Mouse (Mus musculus): ENCODE results near the gene Hagh. TPM values are rescaled to one million over a fixed set of nuclear protein-coding genes. Genes with fewer than 3 reads are reported as not detected.
A peak's percentile ranks its signal among the peaks of the same experiment; 100 is the strongest.

Gene Hagh
- polyA plus RNA-seq, 1 experiment, result 92.4 TPM

- Histone ChIP-seq H3K4me1 (ENCODE audit: control insufficient read depth, insufficient read depth, low read length) (no peaks in the 10 kb centered on the region), H3K27ac (ENCODE audit: control insufficient read depth, insufficient read depth, low read depth, low read length, poor library complexity) (no peak overlapping the region), H3K4me3 (replicated peaks; ENCODE audit: control insufficient read depth, low read depth, low read length) (no peak overlapping the region)
- TF ChIP-seq CTCF (IDR thresholded peaks at IDR 0.05; ENCODE audit: control insufficient read depth, insufficient read depth, low read length) (no peak), POLR2A (IDR thresholded peaks at IDR 0.05; ENCODE audit: borderline replicate concordance, control insufficient read depth, low read depth, low read length) (no peak)
- WGBS, result 95% methylated on average over 10 of the region's 10 CpGs
These were observed 28.0 kb downstream of the Hagh start for GRCm38 (mm10) chr17:24867914-24868313.

GRCm38 (mm10) chr17:24873695-24874404, 33.9 kb downstream of the Hagh start:
- 53% methylated on average over 4 of the region's 4 CpGs for WGBS
- no peak for TF ChIP-seq POLR2A (IDR thresholded peaks at IDR 0.05; ENCODE audit: borderline replicate concordance, control insufficient read depth, low read depth, low read length)
- TF ChIP-seq CTCF (IDR thresholded peaks at IDR 0.05; ENCODE audit: control insufficient read depth, insufficient read depth, low read length), result no peak
- Histone ChIP-seq H3K4me1 (ENCODE audit: control insufficient read depth, insufficient read depth, low read length) (no peaks in the 10 kb centered on the region), H3K27ac (ENCODE audit: control insufficient read depth, insufficient read depth, low read depth, low read length, poor library complexity) (no peak overlapping the region), H3K4me3 (replicated peaks; ENCODE audit: control insufficient read depth, low read depth, low read length) (no peak overlapping the region)

GRCm38 (mm10) chr17:24874405-24874745, 34.4 kb downstream of the Hagh start:
- no peak overlapping the region for H3K27ac ChIP-seq (ENCODE audit: control insufficient read depth, insufficient read depth, low read depth, low read length, poor library complexity)
- TF ChIP-seq POLR2A (IDR thresholded peaks at IDR 0.05; ENCODE audit: borderline replicate concordance, control insufficient read depth, low read depth, low read length), result no peak
- TF ChIP-seq CTCF (IDR thresholded peaks at IDR 0.05; ENCODE audit: control insufficient read depth, insufficient read depth, low read length), result no peak
- 33% methylated on average over 1 of the region's 1 CpGs for WGBS
- no peak overlapping the region for H3K4me3 ChIP-seq (replicated peaks; ENCODE audit: control insufficient read depth, low read depth, low read length)
- H3K4me1 ChIP-seq (ENCODE audit: control insufficient read depth, insufficient read depth, low read length), result no peaks in the 10 kb centered on the region

- no peak for TF ChIP-seq POLR2A (IDR thresholded peaks at IDR 0.05; ENCODE audit: borderline replicate concordance, control insufficient read depth, low read depth, low read length)
- no peak for TF ChIP-seq CTCF (IDR thresholded peaks at IDR 0.05; ENCODE audit: control insufficient read depth, insufficient read depth, low read length)
- no peak overlapping the region for H3K4me3 ChIP-seq (replicated peaks; ENCODE audit: control insufficient read depth, low read depth, low read length)
- WGBS, result 82% methylated on average over 8 of the region's 8 CpGs
These were observed 35.0 kb downstream of the Hagh start for GRCm38 (mm10) chr17:24874989-24875388.

GRCm38 (mm10) chr17:24877336-24878116, 37.6 kb downstream of the Hagh start:
- no peak overlapping the region for H3K27ac ChIP-seq (ENCODE audit: control insufficient read depth, insufficient read depth, low read depth, low read length, poor library complexity)
- 73% methylated on average over 10 of the region's 10 CpGs for WGBS
- TF ChIP-seq CTCF (IDR thresholded peaks at IDR 0.05; ENCODE audit: control insufficient read depth, insufficient read depth, low read length) (no peak), POLR2A (IDR thresholded peaks at IDR 0.05; ENCODE audit: borderline replicate concordance, control insufficient read depth, low read depth, low read length) (no peak)

More at GRCm38 (mm10) chr17:24874989-24875388, 35.0 kb downstream of the Hagh start:
- H3K4me1 ChIP-seq (ENCODE audit: control insufficient read depth, insufficient read depth, low read length), result no peaks in the 10 kb centered on the region; the same call in 1 of the 2 replicates
- H3K27ac ChIP-seq (ENCODE audit: control insufficient read depth, insufficient read depth, low read depth, low read length, poor library complexity), result no peak overlapping the region

GRCm38 (mm10) chr17:24878117-24878397, 38.1 kb downstream of the Hagh start:
- 61% methylated on average over 5 of the region's 5 CpGs for WGBS
- TF ChIP-seq CTCF (IDR thresholded peaks at IDR 0.05; ENCODE audit: control insufficient read depth, insufficient read depth, low read length) (no peak), POLR2A (IDR thresholded peaks at IDR 0.05; ENCODE audit: borderline replicate concordance, control insufficient read depth, low read depth, low read length) (no peak)
- no peaks in the 10 kb centered on the region; the same call in 1 of the 2 replicates for H3K4me1 ChIP-seq (ENCODE audit: control insufficient read depth, insufficient read depth, low read length)
- H3K27ac ChIP-seq (ENCODE audit: control insufficient read depth, insufficient read depth, low read depth, low read length, poor library complexity), result no peak overlapping the region
- H3K4me3 ChIP-seq (replicated peaks; ENCODE audit: control insufficient read depth, low read depth, low read length), result no peak overlapping the region

More at GRCm38 (mm10) chr17:24877336-24878116, 37.6 kb downstream of the Hagh start:
- Histone ChIP-seq H3K4me1 (ENCODE audit: control insufficient read depth, insufficient read depth, low read length) (no peaks in the 10 kb centered on the region; the same call in 1 of the 2 replicates), H3K4me3 (replicated peaks; ENCODE audit: control insufficient read depth, low read depth, low read length) (no peak overlapping the region)

GRCm38 (mm10) chr17:24878531-24878930, 38.6 kb downstream of the Hagh start:
- H3K4me3 ChIP-seq (replicated peaks; ENCODE audit: control insufficient read depth, low read depth, low read length), result no peak overlapping the region
- 83% methylated on average over 8 of the region's 8 CpGs for WGBS
- no peaks in the 10 kb centered on the region; the same call in 1 of the 2 replicates for H3K4me1 ChIP-seq (ENCODE audit: control insufficient read depth, insufficient read depth, low read length)
- no peak overlapping the region for H3K27ac ChIP-seq (ENCODE audit: control insufficient read depth, insufficient read depth, low read depth, low read length, poor library complexity)
- no peak for TF ChIP-seq CTCF (IDR thresholded peaks at IDR 0.05; ENCODE audit: control insufficient read depth, insufficient read depth, low read length)
- no peak for TF ChIP-seq POLR2A (IDR thresholded peaks at IDR 0.05; ENCODE audit: borderline replicate concordance, control insufficient read depth, low read depth, low read length)

GRCm38 (mm10) chr17:24881738-24882440, 41.9 kb downstream of the Hagh start:
- no peak overlapping the region for H3K4me3 ChIP-seq (replicated peaks; ENCODE audit: control insufficient read depth, low read depth, low read length)
- WGBS, result 39% methylated on average over 7 of the region's 7 CpGs
- peaks cover 3% of the 10 kb centered on the region for H3K4me1 ChIP-seq (ENCODE audit: control insufficient read depth, insufficient read depth, low read length)

More at GRCm38 (mm10) chr17:24881738-24882440, 41.9 kb downstream of the Hagh start:
- no peak overlapping the region for H3K27ac ChIP-seq (ENCODE audit: control insufficient read depth, insufficient read depth, low read depth, low read length, poor library complexity)
- TF ChIP-seq CTCF (IDR thresholded peaks at IDR 0.05; ENCODE audit: control insufficient read depth, insufficient read depth, low read length) (peak; percentile 69), POLR2A (IDR thresholded peaks at IDR 0.05; ENCODE audit: borderline replicate concordance, control insufficient read depth, low read depth, low read length) (no peak)

Measured in bone marrow, adult 2 months (tissue).